Mouse (Mus musculus) stomach, embryonic 16.5 days (tissue): ENCODE measurements around the gene Nfia. TPM values are rescaled to one million over a fixed set of nuclear protein-coding genes. Genes with fewer than 3 reads are reported as not detected.
A peak's percentile ranks its signal among the peaks of the same experiment; 100 is the strongest.

Experiments used
- ATAC-seq: fragments of 200-750 bp; cut with Nextera tagmentation; 2 replicates; pipeline ENCODE4 v1.8.0; 2017; ENCODE audit warnings: moderate number of reproducible peaks, moderate TSS enrichment; ENCODE audit not compliant: insufficient read depth, low FRiP score
- H3K27ac ChIP-seq: fragments of 300-500 bp; sonication (generic); 2 replicates; pipeline ENCODE4 v1.5.1; 2014; ENCODE audit warnings: low read length
- H3K27me3 ChIP-seq: fragments of 300-500 bp; sonication (generic); 2 replicates; pipeline ENCODE4 v1.6.1; 2014; ENCODE audit warnings: low read length, control low read depth, mixed read lengths; ENCODE audit not compliant: control insufficient read depth, insufficient read depth
- H3K36me3 ChIP-seq: fragments of 300-500 bp; sonication (generic); 2 replicates; pipeline ENCODE4 v1.6.1; 2014; ENCODE audit warnings: low read length; ENCODE audit not compliant: control insufficient read depth, insufficient read depth
- H3K4me1 ChIP-seq: fragments of 300-500 bp; sonication (generic); 2 replicates; pipeline ENCODE4 v1.6.1; 2014; ENCODE audit warnings: low read length, control low read depth, mixed read lengths; ENCODE audit not compliant: control insufficient read depth, insufficient read depth
- H3K4me2 ChIP-seq: fragments of 300-500 bp; sonication (generic); 2 replicates; pipeline ENCODE4 v1.6.1; 2014; ENCODE audit warnings: low read depth, low read length, mixed read lengths
- H3K4me3 ChIP-seq: fragments of 300-500 bp; sonication (generic); replicated peaks from 2 replicates; pipeline ENCODE4 v1.5.1; 2014; ENCODE audit warnings: mild to moderate bottlenecking, low read length
- H3K9ac ChIP-seq: fragments of 300-500 bp; sonication (generic); 2 replicates; pipeline ENCODE4 v1.6.1; 2014; ENCODE audit warnings: low read length
- H3K9me3 ChIP-seq: fragments of 300-500 bp; sonication (generic); replicated peaks from 2 replicates; pipeline ENCODE4 v1.6.1; 2016; ENCODE audit warnings: low read length, control low read depth; ENCODE audit not compliant: control insufficient read depth
- WGBS: fragments of 180-500 bp; shearing (Covaris S2); extraction: QIAGEN DNeasy Blood & Tissue Kit; methylation state at CpG from one replicate; pipeline ENCODE4 v1.1.7; 2014; 5-methylcytosine and 5-hydroxymethylcytosine counted together
- polyA plus RNA-seq: library from polyadenylated mRNA; unstranded; fragments of >200 nt; fragmentation: Nextera tagmentation; extraction: Ambion mirVana; gene quantifications from 2 replicates; pipeline ENCODE4 v1.2.1, GENCODE M21; 2015

The Nfia gene
- polyA plus RNA-seq, 1 experiment from 2014 or later = 45.1 TPM

DNA sequence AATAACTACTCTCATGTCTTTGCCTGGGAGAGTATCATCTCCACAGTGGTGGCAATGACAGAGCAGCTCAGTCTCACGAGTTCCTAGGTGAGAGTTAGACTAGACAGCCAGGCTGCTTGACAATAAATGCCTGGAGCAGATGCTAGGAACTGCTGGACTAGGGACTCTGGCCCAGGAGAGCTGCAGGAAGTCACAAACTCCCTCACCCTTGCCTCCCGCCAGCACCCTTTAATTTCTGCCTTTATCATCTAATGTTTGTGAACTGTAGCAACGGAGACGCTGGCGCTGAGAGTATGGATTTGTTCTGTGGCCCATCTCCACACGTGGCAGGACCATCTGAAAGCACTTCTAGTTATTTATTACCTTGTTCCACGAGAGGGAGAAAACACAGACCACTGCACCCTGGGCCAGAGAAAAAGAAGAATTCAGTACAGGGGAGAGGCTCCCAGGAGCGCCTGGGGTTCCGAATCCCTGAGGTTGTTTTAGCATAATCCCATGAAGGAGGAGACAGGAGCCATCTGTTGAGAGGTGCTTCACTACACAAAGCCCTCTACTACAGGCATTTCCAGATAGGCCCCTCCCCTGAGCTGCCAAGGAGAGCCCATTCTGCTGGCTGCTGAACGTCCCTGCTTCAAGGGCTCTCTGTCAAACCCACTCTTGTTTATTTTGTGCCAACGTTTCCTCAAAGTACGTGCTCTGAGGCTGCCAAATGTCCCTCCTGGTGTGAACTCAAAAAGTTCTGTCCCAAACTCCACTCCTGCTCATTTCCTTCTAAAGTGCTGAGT, 231.0 kb downstream of the Nfia start:
- Histone ChIP-seq H3K4me3 (no peak overlapping the region), H3K27ac (peak overlapping the region; percentile 97), H3K9ac (peak overlapping the region; percentile 40), H3K36me3 (no peaks in the 10 kb centered on the region), H3K9me3 (no peaks in the 10 kb centered on the region), H3K4me1 (peaks cover 34% of the 10 kb centered on the region), H3K27me3 (no peaks in the 10 kb centered on the region), H3K4me2 (peak overlapping the region; percentile 33)
- peak; percentile 83 for ATAC-seq
- WGBS = 10% methylated on average over 12 of the region's 12 CpGs

DNA sequence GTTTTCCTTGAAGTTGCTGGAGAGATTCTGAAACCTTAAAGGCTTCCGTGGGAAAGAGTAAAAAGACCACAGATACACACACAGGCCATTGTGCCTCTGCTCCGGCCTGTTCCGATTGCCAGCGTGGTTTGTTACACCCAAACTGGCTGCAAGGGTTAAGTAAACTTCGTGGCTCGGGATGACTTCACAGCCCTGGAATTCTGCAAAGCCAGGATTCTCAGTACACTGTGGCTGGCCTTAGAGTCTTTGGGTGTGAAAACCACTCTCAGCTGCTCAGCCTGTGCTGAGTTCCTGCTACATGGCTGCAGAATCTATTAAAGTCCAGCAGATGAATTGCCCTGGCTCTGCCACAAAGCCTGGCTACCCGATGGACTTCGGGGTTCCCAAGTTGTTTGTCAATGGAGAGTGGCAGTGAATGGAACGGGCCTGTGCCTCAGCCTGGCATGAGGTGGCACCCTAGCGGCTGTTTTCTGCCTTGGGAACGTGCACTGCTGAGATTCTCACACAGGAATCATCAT, 231.6 kb downstream of the Nfia start:
- WGBS = 5% methylated on average over 11 of the region's 11 CpGs
- Histone ChIP-seq H3K27ac (peak overlapping the region; percentile 97), H3K9ac (peak overlapping the region; percentile 57), H3K4me2 (peak overlapping the region; percentile 33), H3K4me1 (peaks cover 38% of the 10 kb centered on the region), H3K36me3 (no peaks in the 10 kb centered on the region), H3K27me3 (no peaks in the 10 kb centered on the region), H3K4me3 (no peak overlapping the region), H3K9me3 (no peaks in the 10 kb centered on the region)
- ATAC-seq = peak; percentile 92

- H3K9ac ChIP-seq = peak overlapping the region; percentile 57; the same call in 1 of the 2 replicates
- 60% methylated on average over 6 of the region's 6 CpGs for WGBS
- H3K27ac ChIP-seq = peak overlapping the region; percentile 97
Observed at GRCm38 (mm10) chr4:98004986-98005385, 232.5 kb downstream of the Nfia start.

GRCm38 (mm10) chr4:98008814-98009368, 236.4 kb downstream of the Nfia start:
- 48% methylated on average over 4 of the region's 4 CpGs for WGBS
- H3K27ac ChIP-seq = peak overlapping the region; percentile 55
- H3K4me3 ChIP-seq = no peak overlapping the region
- no peak for ATAC-seq
- H3K9me3 ChIP-seq = no peaks in the 10 kb centered on the region
- H3K4me2 ChIP-seq = no peak overlapping the region
- H3K4me1 ChIP-seq = peaks cover 18% of the 10 kb centered on the region
- no peaks in the 10 kb centered on the region for H3K27me3 ChIP-seq
- no peaks in the 10 kb centered on the region for H3K36me3 ChIP-seq
- H3K9ac ChIP-seq = no peak overlapping the region

More at GRCm38 (mm10) chr4:98004986-98005385, 232.5 kb downstream of the Nfia start:
- Histone ChIP-seq H3K4me2 (no peak overlapping the region), H3K9me3 (no peaks in the 10 kb centered on the region), H3K27me3 (no peaks in the 10 kb centered on the region), H3K4me1 (peaks cover 38% of the 10 kb centered on the region), H3K36me3 (no peaks in the 10 kb centered on the region), H3K4me3 (no peak overlapping the region)
- ATAC-seq = no peak

DNA sequence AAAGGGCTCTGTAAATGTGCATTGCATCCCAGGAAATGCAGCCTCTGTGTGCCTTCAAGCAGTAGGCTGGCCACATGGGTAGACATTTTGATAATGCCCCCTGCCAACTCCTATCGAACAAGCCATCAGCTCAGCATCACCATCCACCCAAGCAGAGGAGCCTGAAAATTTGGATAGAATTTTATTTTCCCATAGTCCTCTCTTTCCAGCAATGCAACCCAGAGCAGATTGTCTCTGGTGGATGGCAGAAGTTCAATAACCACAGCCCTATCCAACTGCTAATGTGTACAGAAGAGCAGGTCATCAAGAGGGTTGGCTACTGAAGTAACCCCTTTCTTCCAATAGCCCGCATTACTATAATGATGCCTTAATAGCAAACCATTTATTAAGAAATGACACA, 237.4 kb downstream of the Nfia start:
- no peak overlapping the region for H3K27ac ChIP-seq
- 81% methylated on average over 2 of the region's 2 CpGs for WGBS
- no peaks in the 10 kb centered on the region for H3K9me3 ChIP-seq
- no peak overlapping the region for H3K4me3 ChIP-seq
- no peak overlapping the region for H3K4me2 ChIP-seq
- no peak for ATAC-seq
- H3K4me1 ChIP-seq = peaks cover 8% of the 10 kb centered on the region; the same call in 1 of the 2 replicates
- no peaks in the 10 kb centered on the region for H3K27me3 ChIP-seq
- H3K9ac ChIP-seq = no peak overlapping the region
- no peaks in the 10 kb centered on the region for H3K36me3 ChIP-seq

DNA sequence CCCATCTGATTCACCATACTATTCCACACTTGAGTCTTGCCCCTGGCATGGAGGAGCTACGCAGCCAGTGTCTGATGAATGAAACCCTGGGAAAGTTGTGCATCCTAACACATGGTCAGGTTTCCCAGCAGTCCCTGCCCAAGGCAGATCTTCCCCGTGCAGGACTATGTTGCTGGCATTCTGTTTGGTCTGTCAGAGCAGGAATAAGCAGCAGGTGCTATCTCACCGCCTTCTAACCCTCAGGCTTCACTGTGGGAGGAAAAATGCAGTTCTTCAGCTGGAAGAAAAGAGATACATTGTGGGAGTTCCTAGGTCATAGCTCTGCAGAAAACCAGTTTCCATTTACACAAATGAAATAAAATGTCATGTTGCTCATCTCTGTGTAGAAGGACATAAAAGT, 247.3 kb downstream of the Nfia start:
- no peak overlapping the region for H3K27ac ChIP-seq
- H3K9ac ChIP-seq = no peak overlapping the region
- H3K4me1 ChIP-seq = no peaks in the 10 kb centered on the region
- no peak for ATAC-seq
- no peaks in the 10 kb centered on the region for H3K36me3 ChIP-seq
- no peak overlapping the region for H3K4me3 ChIP-seq
- 78% methylated on average over 3 of the region's 3 CpGs for WGBS
- no peak overlapping the region for H3K4me2 ChIP-seq
- H3K27me3 ChIP-seq = no peaks in the 10 kb centered on the region
- no peaks in the 10 kb centered on the region for H3K9me3 ChIP-seq

DNA sequence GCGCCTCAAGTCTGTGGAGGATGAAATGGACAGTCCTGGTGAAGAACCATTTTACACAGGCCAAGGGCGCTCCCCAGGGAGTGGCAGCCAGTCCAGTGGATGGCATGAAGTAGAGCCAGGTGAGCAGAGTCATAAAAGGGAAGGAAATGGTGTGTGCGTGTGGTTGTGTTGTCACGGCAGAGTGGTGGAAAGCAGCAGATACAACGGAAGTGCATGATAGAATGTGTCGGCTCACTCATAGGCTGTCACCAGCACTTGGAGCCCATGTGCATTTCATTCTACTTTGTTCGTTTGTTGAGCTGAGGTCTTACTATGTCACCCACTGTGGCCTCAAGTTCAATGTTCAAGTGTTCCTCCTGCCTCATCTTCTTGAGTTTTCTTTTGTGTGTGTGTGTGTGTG, 248.3 kb downstream of the Nfia start:
- ATAC-seq = no peak
- H3K27ac ChIP-seq = no peak overlapping the region
- H3K27me3 ChIP-seq = no peaks in the 10 kb centered on the region
- H3K36me3 ChIP-seq = no peaks in the 10 kb centered on the region
- H3K9me3 ChIP-seq = no peaks in the 10 kb centered on the region
- 87% methylated on average over 7 of the region's 7 CpGs for WGBS
- no peak overlapping the region for H3K9ac ChIP-seq
- H3K4me2 ChIP-seq = no peak overlapping the region
- H3K4me1 ChIP-seq = no peaks in the 10 kb centered on the region
- H3K4me3 ChIP-seq = no peak overlapping the region

DNA sequence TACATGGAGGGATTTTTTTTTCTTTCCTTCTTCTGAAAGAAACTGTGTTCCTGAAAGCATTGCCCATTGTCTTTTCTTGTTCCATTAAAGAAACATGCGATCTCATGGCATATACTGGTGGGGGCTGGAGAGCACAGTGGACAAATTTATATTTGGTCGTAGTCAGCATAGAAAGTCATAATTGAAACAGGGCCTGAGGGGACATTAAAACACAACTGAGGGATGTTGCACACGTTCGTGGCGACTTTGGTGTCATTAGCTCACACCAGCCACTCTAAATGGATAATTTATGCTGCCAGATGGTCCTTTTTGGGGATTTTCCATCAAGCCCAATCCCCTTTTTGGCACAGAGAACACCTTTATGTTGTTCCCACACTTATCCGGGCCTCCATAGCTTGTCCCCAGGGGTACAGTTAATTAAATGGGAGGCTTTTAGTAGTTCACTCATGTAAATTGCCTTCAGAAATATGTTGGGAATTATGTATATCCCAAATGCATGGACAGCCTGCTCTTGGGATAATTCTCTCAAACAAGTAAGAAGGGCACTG, 250.8 kb downstream of the Nfia start:
- no peak for ATAC-seq
- Histone ChIP-seq H3K36me3 (no peaks in the 10 kb centered on the region), H3K4me2 (no peak overlapping the region), H3K27ac (no peak overlapping the region), H3K4me3 (no peak overlapping the region), H3K27me3 (no peaks in the 10 kb centered on the region), H3K9ac (no peak overlapping the region), H3K9me3 (no peaks in the 10 kb centered on the region), H3K4me1 (no peaks in the 10 kb centered on the region)
- WGBS = 77% methylated on average over 6 of the region's 6 CpGs

GRCm38 (mm10) chr4:98027412-98027811, 254.9 kb downstream of the Nfia start:
- H3K9me3 ChIP-seq = no peaks in the 10 kb centered on the region
- H3K27ac ChIP-seq = no peak overlapping the region
- ATAC-seq = no peak
- no peaks in the 10 kb centered on the region for H3K4me1 ChIP-seq
- 86% methylated on average over 4 of the region's 4 CpGs for WGBS
- H3K36me3 ChIP-seq = no peaks in the 10 kb centered on the region
- H3K9ac ChIP-seq = no peak overlapping the region
- H3K4me3 ChIP-seq = no peak overlapping the region
- no peak overlapping the region for H3K4me2 ChIP-seq
- no peaks in the 10 kb centered on the region for H3K27me3 ChIP-seq
